Mouse (Mus musculus): Measurements from ENCODE around the gene Spon1. TPM values are rescaled to one million over a fixed set of nuclear protein-coding genes. Genes with fewer than 3 reads are reported as not detected.
A peak's percentile ranks its signal among the peaks of the same experiment; 100 is the strongest.

Spon1 gene
- polyA plus RNA-seq, 1 experiment from 2014 or later: 13.9 TPM

GRCm38 (mm10) chr7:113920056-113920455 is 154.3 kb downstream of the Spon1 start:
- 82% methylated on average over 2 of the region's 2 CpGs for WGBS
- ATAC-seq (ENCODE audit: low read depth): no peak

GRCm38 (mm10) chr7:113924561-113924960 is 158.8 kb downstream of the Spon1 start:
- ATAC-seq (ENCODE audit: low read depth): no peak
- H3K4me3 ChIP-seq (ENCODE audit: low read length): no peak overlapping the region
- 81% methylated on average over 6 of the region's 6 CpGs for WGBS

More at GRCm38 (mm10) chr7:113920056-113920455, 154.3 kb downstream of the Spon1 start:
- no peak overlapping the region for H3K27ac ChIP-seq (ENCODE audit: low read length)
- H3K4me1 ChIP-seq (replicated peaks; ENCODE audit: control insufficient read depth, insufficient read depth, low read length): no peaks in the 10 kb centered on the region
- H3K9me3 ChIP-seq (ENCODE audit: control insufficient read depth, low read length): no peaks in the 10 kb centered on the region
- H3K4me3 ChIP-seq (ENCODE audit: low read length): no peak overlapping the region
- no peak overlapping the region for H3K9ac ChIP-seq (ENCODE audit: low read length)
- H3K4me2 ChIP-seq (ENCODE audit: low read depth, low read length): no peak overlapping the region
- no peaks in the 10 kb centered on the region for H3K27me3 ChIP-seq (ENCODE audit: control insufficient read depth, insufficient read depth, low read depth, low read length)
- H3K36me3 ChIP-seq (ENCODE audit: control insufficient read depth, insufficient read depth, low read length): no peaks in the 10 kb centered on the region

DNA sequence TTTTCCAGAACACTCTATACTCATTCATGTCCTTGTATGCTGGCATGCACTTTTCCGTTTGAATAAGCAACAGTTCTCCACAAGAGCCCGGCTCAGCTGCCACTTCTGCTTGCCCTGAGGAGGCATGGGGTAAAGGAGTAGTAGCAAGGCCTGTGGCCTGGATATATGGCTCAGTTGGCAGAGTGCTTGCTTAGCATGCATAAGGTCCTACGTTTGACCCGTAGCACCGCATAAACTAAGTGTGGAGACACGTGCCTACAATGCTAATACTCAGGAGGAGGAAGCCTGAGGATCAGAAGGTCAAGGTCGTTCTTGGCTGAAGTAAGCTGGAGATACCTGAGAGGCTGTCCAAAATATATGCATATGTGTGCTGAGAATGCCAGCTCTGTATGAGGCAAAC is 185.1 kb downstream of the Spon1 start:
- H3K36me3 ChIP-seq (ENCODE audit: control insufficient read depth, insufficient read depth, low read length): no peaks in the 10 kb centered on the region
- H3K27ac ChIP-seq (ENCODE audit: low read length): no peak overlapping the region
- no peaks in the 10 kb centered on the region for H3K4me1 ChIP-seq (replicated peaks; ENCODE audit: control insufficient read depth, insufficient read depth, low read length)
- no peak overlapping the region for H3K4me2 ChIP-seq (ENCODE audit: low read depth, low read length)
- no peaks in the 10 kb centered on the region for H3K27me3 ChIP-seq (ENCODE audit: control insufficient read depth, insufficient read depth, low read depth, low read length)
- H3K9me3 ChIP-seq (ENCODE audit: control insufficient read depth, low read length): no peaks in the 10 kb centered on the region
- no peak overlapping the region for H3K4me3 ChIP-seq (ENCODE audit: low read length)
- no peak overlapping the region for H3K9ac ChIP-seq (ENCODE audit: low read length)
- no peak for ATAC-seq (ENCODE audit: low read depth)
- 61% methylated on average over 7 of the region's 7 CpGs for WGBS

More at GRCm38 (mm10) chr7:113924561-113924960, 158.8 kb downstream of the Spon1 start:
- no peaks in the 10 kb centered on the region for H3K36me3 ChIP-seq (ENCODE audit: control insufficient read depth, insufficient read depth, low read length)
- no peak overlapping the region for H3K27ac ChIP-seq (ENCODE audit: low read length)
- no peak overlapping the region for H3K9ac ChIP-seq (ENCODE audit: low read length)
- H3K4me1 ChIP-seq (replicated peaks; ENCODE audit: control insufficient read depth, insufficient read depth, low read length): no peaks in the 10 kb centered on the region
- no peaks in the 10 kb centered on the region for H3K27me3 ChIP-seq (ENCODE audit: control insufficient read depth, insufficient read depth, low read depth, low read length)
- no peaks in the 10 kb centered on the region for H3K9me3 ChIP-seq (ENCODE audit: control insufficient read depth, low read length)
- H3K4me2 ChIP-seq (ENCODE audit: low read depth, low read length): no peak overlapping the region

GRCm38 (mm10) chr7:113955431-113955830 is 189.6 kb downstream of the Spon1 start:
- Histone ChIP-seq H3K9me3 (ENCODE audit: control insufficient read depth, low read length) (no peaks in the 10 kb centered on the region), H3K4me3 (ENCODE audit: low read length) (no peak overlapping the region), H3K27ac (ENCODE audit: low read length) (no peak overlapping the region), H3K4me1 (replicated peaks; ENCODE audit: control insufficient read depth, insufficient read depth, low read length) (no peaks in the 10 kb centered on the region), H3K36me3 (ENCODE audit: control insufficient read depth, insufficient read depth, low read length) (no peaks in the 10 kb centered on the region), H3K4me2 (ENCODE audit: low read depth, low read length) (no peak overlapping the region), H3K27me3 (ENCODE audit: control insufficient read depth, insufficient read depth, low read depth, low read length) (no peaks in the 10 kb centered on the region), H3K9ac (ENCODE audit: low read length) (no peak overlapping the region)
- no peak for ATAC-seq (ENCODE audit: low read depth)
- 79% methylated on average over 2 of the region's 2 CpGs for WGBS

DNA sequence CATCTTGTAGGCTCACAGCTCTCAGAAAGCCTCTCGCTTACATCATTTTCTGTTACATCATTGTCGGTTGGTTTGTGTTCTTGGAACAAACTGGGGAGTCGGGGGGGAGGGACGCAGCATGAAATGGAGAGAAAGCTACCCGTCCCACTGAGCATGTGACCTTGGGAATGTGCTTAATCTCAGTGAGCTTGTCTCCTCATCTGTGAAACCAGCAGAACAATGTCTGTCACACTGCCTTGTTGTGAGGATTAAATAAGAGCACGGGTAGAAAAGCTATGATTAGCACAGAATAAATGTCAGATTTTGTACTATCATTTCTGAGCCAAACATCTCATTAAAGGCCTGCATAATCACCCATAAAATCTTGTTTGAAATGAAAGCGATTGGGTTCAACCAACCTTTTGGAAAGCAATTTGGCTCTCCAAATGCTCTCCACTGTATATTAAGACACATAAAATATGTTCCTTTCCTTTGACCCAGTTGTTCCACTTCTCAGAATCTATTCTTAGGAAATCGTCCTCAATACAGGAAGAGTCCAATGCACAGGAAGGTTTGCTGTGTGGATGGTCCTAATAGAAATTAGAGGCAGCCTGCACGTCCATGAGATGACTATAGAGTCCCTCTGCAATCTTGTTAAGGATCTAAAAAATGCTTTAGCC is 195.2 kb downstream of the Spon1 start:
- peak overlapping the region; percentile 79 for H3K27ac ChIP-seq (ENCODE audit: low read length)
- no peak overlapping the region for H3K4me2 ChIP-seq (ENCODE audit: low read depth, low read length)
- no peaks in the 10 kb centered on the region for H3K36me3 ChIP-seq (ENCODE audit: control insufficient read depth, insufficient read depth, low read length)
- H3K9ac ChIP-seq (ENCODE audit: low read length): no peak overlapping the region
- peak; percentile 46 for ATAC-seq (ENCODE audit: low read depth)
- no peaks in the 10 kb centered on the region for H3K27me3 ChIP-seq (ENCODE audit: control insufficient read depth, insufficient read depth, low read depth, low read length)
- H3K4me3 ChIP-seq (ENCODE audit: low read length): no peak overlapping the region
- no peaks in the 10 kb centered on the region; the same call in 1 of the 2 replicates for H3K4me1 ChIP-seq (replicated peaks; ENCODE audit: control insufficient read depth, insufficient read depth, low read length)
- no peaks in the 10 kb centered on the region for H3K9me3 ChIP-seq (ENCODE audit: control insufficient read depth, low read length)
- 67% methylated on average over 9 of the region's 9 CpGs for WGBS

DNA sequence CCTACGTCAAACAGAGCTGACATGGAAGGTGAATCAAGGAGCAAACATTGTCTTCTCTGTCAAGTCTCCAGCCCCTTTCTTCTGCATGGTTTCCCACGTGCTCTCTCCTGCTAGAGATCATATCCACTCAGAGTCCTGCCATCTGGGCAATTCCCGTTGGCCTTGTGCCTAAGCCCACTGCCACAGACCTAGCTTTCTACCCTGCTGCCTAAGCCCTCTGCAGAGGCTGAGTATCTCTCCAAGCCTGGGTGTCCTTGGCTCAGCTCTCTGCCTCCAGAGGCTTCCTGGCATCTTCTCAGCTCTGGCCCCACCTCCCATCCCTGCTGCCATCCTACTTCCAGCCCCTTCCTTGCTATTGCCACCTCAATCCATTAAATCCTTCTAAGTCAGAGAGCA is 195.7 kb downstream of the Spon1 start:
- H3K9me3 ChIP-seq (ENCODE audit: control insufficient read depth, low read length): no peaks in the 10 kb centered on the region
- H3K4me1 ChIP-seq (replicated peaks; ENCODE audit: control insufficient read depth, insufficient read depth, low read length): no peaks in the 10 kb centered on the region; the same call in 1 of the 2 replicates
- peak; percentile 45 for ATAC-seq (ENCODE audit: low read depth)
- H3K4me3 ChIP-seq (ENCODE audit: low read length): no peak overlapping the region
- no peaks in the 10 kb centered on the region for H3K36me3 ChIP-seq (ENCODE audit: control insufficient read depth, insufficient read depth, low read length)
- H3K27me3 ChIP-seq (ENCODE audit: control insufficient read depth, insufficient read depth, low read depth, low read length): no peaks in the 10 kb centered on the region
- H3K9ac ChIP-seq (ENCODE audit: low read length): no peak overlapping the region
- 56% methylated on average over 3 of the region's 3 CpGs for WGBS
- peak overlapping the region; percentile 79 for H3K27ac ChIP-seq (ENCODE audit: low read length)
- no peak overlapping the region for H3K4me2 ChIP-seq (ENCODE audit: low read depth, low read length)

GRCm38 (mm10) chr7:113962078-113962477 is 196.3 kb downstream of the Spon1 start:
- no peak overlapping the region for H3K4me2 ChIP-seq (ENCODE audit: low read depth, low read length)
- H3K27me3 ChIP-seq (ENCODE audit: control insufficient read depth, insufficient read depth, low read depth, low read length): no peaks in the 10 kb centered on the region
- H3K9me3 ChIP-seq (ENCODE audit: control insufficient read depth, low read length): no peaks in the 10 kb centered on the region
- no peak overlapping the region for H3K27ac ChIP-seq (ENCODE audit: low read length)
- WGBS: 52% methylated on average over 4 of the region's 4 CpGs
- no peaks in the 10 kb centered on the region; the same call in 1 of the 2 replicates for H3K4me1 ChIP-seq (replicated peaks; ENCODE audit: control insufficient read depth, insufficient read depth, low read length)
- no peaks in the 10 kb centered on the region for H3K36me3 ChIP-seq (ENCODE audit: control insufficient read depth, insufficient read depth, low read length)
- no peak overlapping the region for H3K4me3 ChIP-seq (ENCODE audit: low read length)
- H3K9ac ChIP-seq (ENCODE audit: low read length): no peak overlapping the region
- ATAC-seq (ENCODE audit: low read depth): peak; percentile 63

GRCm38 (mm10) chr7:113963766-113964165 is 198.0 kb downstream of the Spon1 start:
- H3K4me1 ChIP-seq (replicated peaks; ENCODE audit: control insufficient read depth, insufficient read depth, low read length): no peaks in the 10 kb centered on the region; the same call in 1 of the 2 replicates

DNA sequence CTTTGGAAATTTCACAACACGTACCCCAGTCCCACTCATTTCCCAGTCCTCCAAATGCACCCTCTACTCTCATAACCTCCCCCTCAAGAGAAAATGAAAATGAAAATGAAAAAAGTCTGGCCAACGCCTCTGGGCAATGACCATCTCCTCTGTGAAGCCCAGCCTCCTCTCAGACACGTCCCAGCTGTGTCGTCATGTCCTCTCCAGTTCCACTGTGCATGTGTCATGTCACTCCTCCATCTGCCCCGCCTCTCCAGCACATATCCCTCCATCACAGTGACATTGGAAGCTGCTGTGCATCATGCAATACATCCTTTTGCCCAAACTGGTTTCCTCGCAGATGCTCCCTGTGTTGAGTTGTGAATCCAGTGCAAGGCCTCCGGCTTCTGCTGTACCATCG is 199.8 kb downstream of the Spon1 start:
- H3K4me3 ChIP-seq (ENCODE audit: low read length): no peak overlapping the region
- no peaks in the 10 kb centered on the region for H3K9me3 ChIP-seq (ENCODE audit: control insufficient read depth, low read length)
- H3K9ac ChIP-seq (ENCODE audit: low read length): no peak overlapping the region
- no peak overlapping the region for H3K4me2 ChIP-seq (ENCODE audit: low read depth, low read length)
- H3K27ac ChIP-seq (ENCODE audit: low read length): no peak overlapping the region
- no peaks in the 10 kb centered on the region for H3K27me3 ChIP-seq (ENCODE audit: control insufficient read depth, insufficient read depth, low read depth, low read length)
- WGBS: 63% methylated on average over 8 of the region's 8 CpGs
- H3K4me1 ChIP-seq (replicated peaks; ENCODE audit: control insufficient read depth, insufficient read depth, low read length): no peaks in the 10 kb centered on the region; the same call in 1 of the 2 replicates
- no peaks in the 10 kb centered on the region for H3K36me3 ChIP-seq (ENCODE audit: control insufficient read depth, insufficient read depth, low read length)
- peak; percentile 58; the same call in 1 of the 2 replicates for ATAC-seq (ENCODE audit: low read depth)

More at GRCm38 (mm10) chr7:113963766-113964165, 198.0 kb downstream of the Spon1 start:
- Histone ChIP-seq H3K4me3 (ENCODE audit: low read length) (no peak overlapping the region), H3K4me2 (ENCODE audit: low read depth, low read length) (no peak overlapping the region), H3K36me3 (ENCODE audit: control insufficient read depth, insufficient read depth, low read length) (no peaks in the 10 kb centered on the region), H3K9ac (ENCODE audit: low read length) (no peak overlapping the region), H3K27me3 (ENCODE audit: control insufficient read depth, insufficient read depth, low read depth, low read length) (no peaks in the 10 kb centered on the region), H3K27ac (ENCODE audit: low read length) (0 out of 2 replicates have a peak overlapping the region, but pooled peaks have one; percentile 12), H3K9me3 (ENCODE audit: control insufficient read depth, low read length) (no peaks in the 10 kb centered on the region)
- no peak for ATAC-seq (ENCODE audit: low read depth)
- 45% methylated on average over 4 of the region's 4 CpGs for WGBS
